In the genomic region with DNA sequence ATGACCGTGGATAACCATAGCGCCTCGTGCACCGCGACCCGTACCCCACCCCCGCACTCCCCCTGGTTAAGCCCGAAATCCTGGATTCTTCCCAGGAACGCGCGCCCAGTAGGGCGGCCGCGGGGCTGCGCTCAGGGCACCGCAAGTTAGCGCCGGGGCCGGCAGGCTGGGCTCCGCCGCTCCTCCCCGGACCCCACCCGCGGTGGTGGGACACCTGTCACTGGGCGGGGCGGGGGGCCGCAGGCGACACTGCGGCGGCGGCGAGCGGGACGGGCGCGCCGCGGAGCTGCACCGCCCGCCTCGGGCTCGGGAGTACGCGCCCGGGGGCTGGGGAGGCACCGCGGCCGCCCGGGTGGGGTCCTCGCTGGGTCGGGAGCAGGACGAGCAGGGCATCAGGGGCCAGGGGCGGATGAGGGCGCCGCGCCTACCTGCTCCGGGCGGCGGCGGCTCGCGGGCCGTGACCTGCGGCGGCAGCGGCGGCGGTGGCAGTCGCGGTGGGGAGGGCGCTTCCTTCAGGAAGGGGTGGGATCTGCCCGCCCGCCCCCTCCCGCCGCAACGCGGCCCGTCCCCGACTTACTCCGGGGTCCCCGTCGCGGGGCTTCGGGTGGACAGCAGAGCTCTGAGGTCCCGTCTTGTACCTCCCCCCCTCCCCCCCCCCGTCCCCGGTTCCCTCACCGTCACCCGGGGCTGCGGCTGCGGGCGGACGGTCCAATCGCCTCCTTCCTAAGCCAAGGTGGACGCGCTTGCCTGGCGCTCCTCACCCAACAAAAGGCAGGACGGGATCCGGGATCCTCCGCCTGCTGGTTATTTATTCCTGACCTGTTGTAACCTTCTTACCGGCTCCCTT, we compare ENCODE assay signal across 8 mouse cellular contexts. TPM values are rescaled to one million over a fixed set of nuclear protein-coding genes. Genes with fewer than 3 reads are reported as not detected.
DNase-seq lines count a peak whose midpoint lies in the region; ATAC-seq lines count a peak whose summit lies in the region.

No protein-coding gene starts in this region.

- H3K27me3 ChIP-seq in embryonic facial prominence, embryonic 10.5 days (replicated peaks; ENCODE audit: low read depth, poor library complexity, severe bottlenecking): peaks cover 60% of the 10 kb centered on the region
- H3K27me3 ChIP-seq in heart, embryonic 16.5 days (ENCODE audit: control insufficient read depth, insufficient read depth, low read length): peaks cover 14% of the 10 kb centered on the region
- peaks cover 9% of the 10 kb centered on the region; the same call in 1 of the 2 replicates for H3K27me3 ChIP-seq in lung, embryonic 15.5 days

- WGBS in embryonic facial prominence, embryonic 10.5 days: under 1% methylated on average over 98 of the region's 101 CpGs
- WGBS in heart, embryonic 16.5 days: under 1% methylated on average over 91 of the region's 101 CpGs
- WGBS in lung, embryonic 15.5 days: under 1% methylated on average over 77 of the region's 101 CpGs

- no peaks in the 10 kb centered on the region for H3K9me3 ChIP-seq in embryonic facial prominence, embryonic 10.5 days
- no peaks in the 10 kb centered on the region for H3K9me3 ChIP-seq in heart, embryonic 16.5 days (replicated peaks; ENCODE audit: control insufficient read depth, low read length)
- no peaks in the 10 kb centered on the region for H3K9me3 ChIP-seq in lung, embryonic 15.5 days

- peak overlapping the region; percentile 80 for H3K27ac ChIP-seq in embryonic facial prominence, embryonic 10.5 days (replicated peaks)
- H3K27ac ChIP-seq in heart, embryonic 16.5 days (ENCODE audit: low read length): no peak overlapping the region
- H3K27ac ChIP-seq in lung, embryonic 15.5 days: no peak overlapping the region

- peak; percentile 70 for ATAC-seq in heart, embryonic 16.5 days (replicated peaks; ENCODE audit: extremely low read depth, insufficient read depth, low FRiP score)
- peak; percentile 50 for ATAC-seq in lung, embryonic 15.5 days (ENCODE audit: borderline replicate concordance, extremely low read depth, low FRiP score, low TSS enrichment)
- no peak for ATAC-seq in monocyte, adult 5-6 weeks (replicated peaks; ENCODE audit: insufficient number of reproducible peaks, low FRiP score, low TSS enrichment, poor library complexity, severe bottlenecking)

- peak overlapping the region; percentile 68 for H3K9ac ChIP-seq in heart, embryonic 16.5 days (ENCODE audit: low read length)
- H3K9ac ChIP-seq in lung, embryonic 15.5 days: peak overlapping the region; percentile 61

- peak; percentile 17 to 27 for DNase-seq in B cell, adult 2 months
- peak; percentile 39 to 44 for DNase-seq in adrenal gland, adult 18-20 months (ENCODE audit: low spot score in 2 of 2)
- DNase-seq in embryonic facial prominence, embryonic 10.5 days (ENCODE audit: low spot score): peak; percentile 62
- DNase-seq in kidney, postnatal 25 days: peak; percentile 43 to 74
- DNase-seq in retina, postnatal 1 day: peak; percentile 57

- peaks cover 16% of the 10 kb centered on the region for H3K4me1 ChIP-seq in embryonic facial prominence, embryonic 10.5 days
- H3K4me1 ChIP-seq in heart, embryonic 16.5 days (ENCODE audit: control insufficient read depth, insufficient read depth, low read length): 0 out of 2 replicates have a peak, but pooled peaks cover 2% of the 10 kb centered on the region
- peaks cover 5% of the 10 kb centered on the region for H3K4me1 ChIP-seq in lung, embryonic 15.5 days

- H3K36me3 ChIP-seq in embryonic facial prominence, embryonic 10.5 days (replicated peaks): no peaks in the 10 kb centered on the region
- no peaks in the 10 kb centered on the region for H3K36me3 ChIP-seq in heart, embryonic 16.5 days (ENCODE audit: control insufficient read depth, insufficient read depth)
- no peaks in the 10 kb centered on the region for H3K36me3 ChIP-seq in lung, embryonic 15.5 days

- H3K4me3 ChIP-seq in embryonic facial prominence, embryonic 10.5 days: peak overlapping the region; percentile 71
- peak overlapping the region; percentile 61 for H3K4me3 ChIP-seq in heart, embryonic 16.5 days (ENCODE audit: low read length)
- H3K4me3 ChIP-seq in lung, embryonic 15.5 days: peak overlapping the region; percentile 59

- H3K4me2 ChIP-seq in heart, embryonic 16.5 days (ENCODE audit: low read depth, low read length): peak overlapping the region; percentile 92
- H3K4me2 ChIP-seq in lung, embryonic 15.5 days: peak overlapping the region; percentile 93

RNA-seq across cellular contexts. Expression of gene Tmem150c, which starts 0.6 kb away (rescaled TPM):
- 10 to 100 TPM in 1 of 2 experiments, 1 to 10 TPM in 1; 7.5 to 18.3 TPM for total RNA-seq in adrenal gland, adult 18-20 months (2021)
- polyA plus RNA-seq in embryonic facial prominence, embryonic 10.5 days (2016; fragmentation: Nextera tagmentation; extraction: Ambion mirVana): 1.3 and 1.7 TPM in 2 replicates
- 2.4 and 2.7 TPM in 2 replicates for polyA plus RNA-seq in heart, embryonic 16.5 days (2015; fragmentation: Nextera tagmentation; extraction: Ambion mirVana)
- 7.9 and 9.8 TPM in 2 replicates for polyA plus RNA-seq in lung, embryonic 15.5 days (2015; fragmentation: Nextera tagmentation; extraction: Ambion mirVana)
- 0.49 to 0.53 TPM in 2 of 3 replicates, not detected in the other for total RNA-seq in monocyte, adult 5-6 weeks (2017)
